Mouse (Mus musculus): ENCODE results near the gene Rps6kc1.
A peak's percentile ranks its signal among the peaks of the same experiment; 100 is the strongest.

The Rps6kc1 gene

GRCm38 (mm10) chr1:190767621-190768020, 143.9 kb downstream of the Rps6kc1 start:
- DNase-seq (ENCODE audit: extremely low spot score, low spot score) = no peak

GRCm38 (mm10) chr1:190766800-190767199, 144.8 kb downstream of the Rps6kc1 start:
- DNase-seq (ENCODE audit: extremely low spot score, low spot score) = no peak

GRCm38 (mm10) chr1:190763756-190764155, 147.8 kb downstream of the Rps6kc1 start:
- DNase-seq (ENCODE audit: extremely low spot score, low spot score) = no peak

- DNase-seq (ENCODE audit: extremely low spot score, low spot score) = peak; percentile 21
Observed at GRCm38 (mm10) chr1:190761786-190762185, 149.8 kb downstream of the Rps6kc1 start.

- no peak for DNase-seq (ENCODE audit: extremely low spot score, low spot score)
Observed at GRCm38 (mm10) chr1:190757899-190758298, 153.7 kb downstream of the Rps6kc1 start.

GRCm38 (mm10) chr1:190751794-190752570, 159.6 kb downstream of the Rps6kc1 start:
- no peak for DNase-seq (ENCODE audit: extremely low spot score, low spot score)

GRCm38 (mm10) chr1:190748937-190749336, 162.6 kb downstream of the Rps6kc1 start:
- no peak for DNase-seq (ENCODE audit: extremely low spot score, low spot score)

GRCm38 (mm10) chr1:190741421-190741820, 170.1 kb downstream of the Rps6kc1 start:
- no peak for DNase-seq (ENCODE audit: extremely low spot score, low spot score)

GRCm38 (mm10) chr1:190732803-190733202, 178.8 kb downstream of the Rps6kc1 start:
- DNase-seq (ENCODE audit: extremely low spot score, low spot score) = no peak

GRCm38 (mm10) chr1:190729516-190730088, 182.0 kb downstream of the Rps6kc1 start:
- DNase-seq (ENCODE audit: extremely low spot score, low spot score) = no peak

- DNase-seq (ENCODE audit: extremely low spot score, low spot score) = no peak
Observed at GRCm38 (mm10) chr1:190728111-190728651, 183.4 kb downstream of the Rps6kc1 start.

- no peak for DNase-seq (ENCODE audit: extremely low spot score, low spot score)
Observed at GRCm38 (mm10) chr1:190727385-190727784, 184.2 kb downstream of the Rps6kc1 start.

GRCm38 (mm10) chr1:190724591-190725380, 186.8 kb downstream of the Rps6kc1 start:
- no peak for DNase-seq (ENCODE audit: extremely low spot score, low spot score)

GRCm38 (mm10) chr1:190723926-190724430, 187.6 kb downstream of the Rps6kc1 start:
- no peak for DNase-seq (ENCODE audit: extremely low spot score, low spot score)

- no peak for DNase-seq (ENCODE audit: extremely low spot score, low spot score)
Observed at GRCm38 (mm10) chr1:190713848-190714247, 197.7 kb downstream of the Rps6kc1 start.

GRCm38 (mm10) chr1:190697576-190697975, 214.0 kb downstream of the Rps6kc1 start:
- no peak for DNase-seq (ENCODE audit: extremely low spot score, low spot score)

- peak; percentile 42 for DNase-seq (ENCODE audit: extremely low spot score, low spot score)
Observed at GRCm38 (mm10) chr1:190695589-190695988, 216.0 kb downstream of the Rps6kc1 start.

GRCm38 (mm10) chr1:190690528-190691262, 220.9 kb downstream of the Rps6kc1 start:
- DNase-seq (ENCODE audit: extremely low spot score, low spot score) = no peak

GRCm38 (mm10) chr1:190683060-190683459, 228.5 kb downstream of the Rps6kc1 start:
- no peak for DNase-seq (ENCODE audit: extremely low spot score, low spot score)

- no peak for DNase-seq (ENCODE audit: extremely low spot score, low spot score)
Observed at GRCm38 (mm10) chr1:190682021-190682926, 229.3 kb downstream of the Rps6kc1 start.
